8 mouse cellular contexts compared by ENCODE assay signal in the genomic region with DNA sequence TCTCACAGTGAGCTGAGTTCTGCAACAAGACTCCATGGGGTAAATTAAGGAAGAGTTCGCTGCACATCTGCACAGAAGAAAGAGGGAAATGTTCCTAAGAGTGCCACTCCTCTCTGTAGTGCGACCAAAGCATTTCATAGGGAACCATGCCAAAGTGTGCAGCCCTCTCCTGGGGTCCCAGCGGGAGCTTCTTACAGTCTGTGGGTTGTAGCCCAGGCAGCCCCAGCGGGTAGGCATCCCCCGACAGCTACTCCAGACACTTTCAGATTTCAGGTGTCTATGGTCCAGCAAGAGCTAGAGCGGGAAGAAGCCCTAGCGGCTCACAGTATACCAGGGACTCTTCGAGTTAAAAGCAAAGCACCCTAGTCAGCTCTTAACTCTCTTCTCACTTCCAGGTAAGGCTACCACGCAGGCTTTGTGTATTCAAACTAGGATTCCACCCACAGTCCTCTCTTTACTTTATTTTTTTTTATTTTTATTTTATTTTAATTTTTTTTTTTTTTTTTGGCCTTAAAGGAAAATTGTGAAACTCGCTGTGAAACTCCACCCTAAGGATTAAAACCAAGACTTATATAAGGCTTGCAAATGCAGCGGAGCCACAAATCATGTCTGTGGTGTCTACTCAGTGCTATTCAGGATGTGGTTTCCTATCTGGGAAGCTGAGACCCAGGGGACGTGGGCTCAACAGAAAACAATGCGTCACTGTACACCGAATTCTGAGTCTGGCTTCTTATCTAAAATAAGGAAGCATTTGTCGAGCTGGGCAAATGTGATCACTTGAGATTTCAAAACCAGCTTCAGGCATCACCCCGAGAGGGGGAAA.
DNase-seq lines count a peak whose midpoint lies in the region; ATAC-seq lines count a peak whose summit lies in the region.

No protein-coding gene starts in this region.

- H3K9me3 ChIP-seq in kidney, embryonic 16.5 days (ENCODE audit: low read length), result no peaks in the 10 kb centered on the region
- no peaks in the 10 kb centered on the region for H3K9me3 ChIP-seq in kidney, embryonic 14.5 days (ENCODE audit: control insufficient read depth, low read length)

- peak; percentile 64 for DNase-seq in CD4-positive helper T cell, adult 2 months (ENCODE audit: low read depth, low spot score)
- peak; percentile 33 to 60 for DNase-seq in kidney, postnatal 25 days
- DNase-seq in gastrocnemius, postnatal 25 days, result no peak
- no peak for DNase-seq in cerebellum, adult 18-20 months
- DNase-seq in adrenal gland, postnatal 10 days, result no peak

- H3K4me2 ChIP-seq in kidney, embryonic 16.5 days (replicated peaks; ENCODE audit: low read depth, low read length), result peak overlapping the region; percentile 12; the same call in 1 of the 2 replicates
- no peak overlapping the region for H3K4me2 ChIP-seq in kidney, embryonic 14.5 days (replicated peaks; ENCODE audit: low read depth, low read length)

- no peaks in the 10 kb centered on the region for H3K36me3 ChIP-seq in kidney, embryonic 16.5 days (ENCODE audit: insufficient read depth, low read length)
- H3K36me3 ChIP-seq in kidney, embryonic 14.5 days (ENCODE audit: control insufficient read depth, insufficient read depth, low read length), result no peaks in the 10 kb centered on the region

- H3K27ac ChIP-seq in kidney, embryonic 16.5 days (ENCODE audit: low read length), result 0 out of 2 replicates have a peak overlapping the region, but pooled peaks have one; percentile 46
- H3K27ac ChIP-seq in kidney, embryonic 14.5 days (ENCODE audit: low read depth, low read length), result no peak overlapping the region
- peak overlapping the region; percentile 78 for H3K27ac ChIP-seq in brown adipose tissue, adult 24 weeks (replicated peaks; ENCODE audit: low read depth, low read length)

- WGBS in kidney, embryonic 16.5 days, result 69% methylated on average over 16 of the region's 16 CpGs
- WGBS in kidney, embryonic 14.5 days, result 72% methylated on average over 16 of the region's 16 CpGs

- no peak overlapping the region for H3K4me3 ChIP-seq in kidney, embryonic 16.5 days (ENCODE audit: low read length)
- H3K4me3 ChIP-seq in kidney, embryonic 14.5 days (ENCODE audit: low read length), result no peak overlapping the region
- H3K4me3 ChIP-seq in brown adipose tissue, adult 24 weeks (ENCODE audit: insufficient read depth, low read depth, low read length), result peak overlapping the region; percentile 20; the same call in 1 of the 2 replicates

- peaks cover 28% of the 10 kb centered on the region for H3K4me1 ChIP-seq in kidney, embryonic 16.5 days (ENCODE audit: insufficient read depth, low read length)
- H3K4me1 ChIP-seq in kidney, embryonic 14.5 days (ENCODE audit: control insufficient read depth, insufficient read depth, low read length), result peaks cover 25% of the 10 kb centered on the region
- peaks cover 20% of the 10 kb centered on the region for H3K4me1 ChIP-seq in brown adipose tissue, adult 24 weeks (ENCODE audit: control insufficient read depth, insufficient read depth, insufficient read length, low read length)

- ATAC-seq in kidney, embryonic 16.5 days (ENCODE audit: low FRiP score, low TSS enrichment), result no peak
- no peak for ATAC-seq in kidney, embryonic 14.5 days (ENCODE audit: low FRiP score, low TSS enrichment)

- no peak overlapping the region for H3K9ac ChIP-seq in kidney, embryonic 16.5 days (replicated peaks; ENCODE audit: low read length)
- H3K9ac ChIP-seq in kidney, embryonic 14.5 days (ENCODE audit: low read depth, low read length), result no peak overlapping the region

- H3K27me3 ChIP-seq in kidney, embryonic 16.5 days (ENCODE audit: insufficient read depth, low read length), result no peaks in the 10 kb centered on the region
- no peaks in the 10 kb centered on the region for H3K27me3 ChIP-seq in kidney, embryonic 14.5 days (ENCODE audit: control insufficient read depth, insufficient read depth, low read length)

Comparison
In these comparisons a context has a peak if more than half of its experiments do, and no peak if none do; other contexts are left out.
1. DNase-seq: peak in CD4-positive helper T cell, adult 2 months (single experiment) and kidney, postnatal 25 days (2 of 2); none in gastrocnemius, postnatal 25 days (single experiment), cerebellum, adult 18-20 months (0 of 2) and adrenal gland, postnatal 10 days (single experiment).